Mouse (Mus musculus): Measurements from ENCODE around the gene Abca6.
A peak's percentile ranks its signal among the peaks of the same experiment; 100 is the strongest.

Gene Abca6

DNA sequence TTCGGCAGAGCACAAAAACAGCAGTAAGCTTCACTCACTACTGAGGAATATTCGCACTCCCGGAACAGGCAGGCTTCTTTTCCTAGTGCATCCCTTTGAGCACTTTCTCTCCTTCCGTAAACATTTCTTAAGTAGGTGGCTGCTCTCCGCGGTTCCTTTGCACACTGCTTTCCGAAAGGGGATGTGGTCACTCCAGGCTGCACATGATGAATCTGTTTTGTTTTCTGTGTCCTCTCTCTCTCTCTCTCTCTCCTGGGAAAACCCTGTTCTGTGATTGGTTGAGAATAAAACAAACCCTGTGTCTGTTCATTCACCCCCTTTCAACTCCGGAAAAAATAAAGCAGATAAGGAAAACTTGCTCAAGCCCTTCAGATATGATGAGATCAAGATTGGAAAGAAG lies at the start of gene Abca6:
Gene Abca6 (minus strand): TSS at position 243 of the 400 bp plus-strand sequence.
- DNase-seq (ENCODE audit: low spot score in 2 of 2): peak in 1 of 2 experiments; percentile 10

GRCm38 (mm10) chr11:110297917-110298533 lies 46.4 kb upstream of the Abca6 start:
- DNase-seq (ENCODE audit: low spot score in 2 of 2): no peak

- no peak for DNase-seq (ENCODE audit: low spot score in 2 of 2)
These were observed 39.0 kb upstream of the Abca6 start for GRCm38 (mm10) chr11:110290586-110290985.

DNA sequence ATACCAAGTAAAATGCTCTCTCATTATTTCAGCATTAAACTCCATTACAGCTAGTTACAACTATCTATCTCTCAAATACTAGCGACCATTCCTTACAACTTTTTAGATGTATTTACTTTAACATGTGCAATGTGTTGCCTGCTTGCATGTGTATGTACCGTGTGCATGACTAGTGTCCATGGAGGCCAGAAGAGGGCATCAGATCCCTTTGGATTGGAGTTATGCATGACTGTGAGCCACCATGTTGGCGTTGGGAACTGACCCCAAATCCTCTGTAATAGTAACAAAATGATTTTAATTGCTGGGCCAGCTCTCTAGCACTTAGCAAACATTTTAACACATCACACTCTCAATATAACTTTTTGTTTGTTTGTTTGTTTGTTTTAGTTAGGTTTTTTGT lies 36.8 kb upstream of the Abca6 start:
- no peak for DNase-seq (ENCODE audit: low spot score in 2 of 2)

GRCm38 (mm10) chr11:110287694-110288093 lies 36.1 kb upstream of the Abca6 start:
- no peak for DNase-seq (ENCODE audit: low spot score in 2 of 2)

DNA sequence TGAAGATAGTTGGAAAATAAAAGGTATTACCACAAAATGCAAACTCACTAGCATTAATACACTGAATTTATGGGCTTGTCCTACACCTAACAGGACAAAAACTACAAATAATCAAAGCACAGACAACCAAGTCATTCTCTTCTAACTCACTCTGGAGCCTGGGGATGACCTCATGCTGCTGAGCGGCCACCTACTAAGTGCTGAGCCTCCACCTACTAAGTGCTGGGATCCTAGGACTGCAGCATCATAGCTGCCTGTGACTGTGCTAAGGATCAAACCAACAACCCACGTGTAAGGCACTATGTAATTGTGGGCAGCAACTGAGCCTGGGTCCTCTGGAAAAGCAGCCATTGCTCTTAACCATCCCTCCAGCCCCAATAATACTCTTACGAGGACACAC lies 34.8 kb upstream of the Abca6 start:
- no peak for DNase-seq (ENCODE audit: low spot score in 2 of 2)

GRCm38 (mm10) chr11:110284849-110285248 lies 33.3 kb upstream of the Abca6 start:
- DNase-seq (ENCODE audit: low spot score in 2 of 2): no peak

DNA sequence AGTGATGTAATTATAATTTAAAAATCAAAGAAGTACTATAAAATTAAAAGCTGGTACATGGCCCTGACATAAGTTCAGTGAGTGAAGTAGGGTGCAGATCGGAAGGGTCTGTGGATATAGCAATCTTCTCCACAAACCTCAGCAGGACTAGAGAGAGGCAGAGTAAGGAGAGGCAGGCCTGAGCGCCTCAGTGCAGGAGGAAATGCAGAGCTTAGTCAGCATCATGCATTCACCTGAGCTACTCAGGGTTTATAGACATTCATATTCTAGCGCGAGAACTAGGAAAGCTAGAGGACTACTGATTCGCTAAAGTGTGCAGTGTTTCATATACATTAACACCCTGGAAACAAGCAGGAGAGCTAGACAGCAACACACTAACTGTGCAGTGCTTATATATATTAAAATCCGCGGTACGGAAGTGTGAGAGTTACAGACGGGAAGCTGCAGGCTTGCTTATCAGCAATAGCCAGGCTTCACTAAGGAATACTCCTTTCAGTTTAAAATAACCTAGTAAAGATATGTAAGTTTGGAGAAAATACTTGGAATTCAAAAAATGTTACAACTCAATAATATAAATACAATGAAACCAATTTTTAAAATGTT lies 32.7 kb upstream of the Abca6 start:
- no peak for DNase-seq (ENCODE audit: low spot score in 2 of 2)

GRCm38 (mm10) chr11:110274794-110275193 lies 23.2 kb upstream of the Abca6 start:
- no peak for DNase-seq (ENCODE audit: low spot score in 2 of 2)

DNA sequence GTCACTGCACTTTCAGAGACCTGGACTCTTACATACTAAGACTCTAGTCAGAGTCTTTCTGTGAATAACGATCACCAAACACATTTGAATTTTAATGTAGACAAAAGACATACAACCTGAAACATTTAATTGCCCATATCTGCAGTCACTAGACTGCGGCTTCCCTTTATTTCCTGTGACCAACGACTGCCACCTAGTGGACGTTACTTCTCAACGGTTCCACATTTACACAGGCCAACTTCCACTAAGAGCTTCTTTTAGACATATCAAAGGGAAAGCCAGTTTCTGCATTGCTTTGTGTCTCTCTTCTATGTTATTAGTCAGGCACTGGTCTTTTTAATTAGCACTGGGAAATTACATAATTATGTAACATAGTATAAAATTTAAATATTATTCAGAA lies 20.2 kb upstream of the Abca6 start:
- DNase-seq (ENCODE audit: low spot score in 2 of 2): peak; percentile 30 to 71

- DNase-seq (ENCODE audit: low spot score in 2 of 2): peak; percentile 74 to 87
These were observed 16.8 kb upstream of the Abca6 start for GRCm38 (mm10) chr11:110268244-110268844.

- no peak for DNase-seq (ENCODE audit: low spot score in 2 of 2)
These were observed 15.7 kb upstream of the Abca6 start for GRCm38 (mm10) chr11:110267232-110267631.

GRCm38 (mm10) chr11:110266757-110267156 lies 15.2 kb upstream of the Abca6 start:
- DNase-seq (ENCODE audit: low spot score in 2 of 2): no peak

- DNase-seq (ENCODE audit: low spot score in 2 of 2): no peak
These were observed 10.3 kb upstream of the Abca6 start for GRCm38 (mm10) chr11:110261867-110262266.

DNA sequence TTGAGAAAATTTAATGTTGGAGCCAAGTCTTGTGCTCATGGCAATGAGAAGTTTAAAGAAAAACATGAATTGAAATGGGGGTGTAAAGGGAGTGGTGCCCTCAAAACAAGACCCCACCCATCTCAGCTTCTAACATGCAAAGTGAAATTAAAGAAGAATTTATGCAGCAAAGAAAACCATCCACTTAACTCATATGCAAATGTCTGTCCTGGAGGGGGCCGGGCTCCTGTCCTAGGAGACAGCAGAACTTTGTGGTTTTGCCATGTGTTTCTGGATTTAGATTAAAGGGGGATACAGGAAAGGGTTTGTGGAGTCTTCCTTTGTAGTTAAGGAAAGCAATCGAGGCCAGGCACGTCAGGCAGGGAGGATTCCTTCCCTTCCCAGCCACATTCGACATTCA lies 6.3 kb upstream of the Abca6 start:
- DNase-seq (ENCODE audit: low spot score in 2 of 2): no peak

- no peak for DNase-seq (ENCODE audit: low spot score in 2 of 2)
These were observed 5.5 kb upstream of the Abca6 start for GRCm38 (mm10) chr11:110257061-110257460.

DNA sequence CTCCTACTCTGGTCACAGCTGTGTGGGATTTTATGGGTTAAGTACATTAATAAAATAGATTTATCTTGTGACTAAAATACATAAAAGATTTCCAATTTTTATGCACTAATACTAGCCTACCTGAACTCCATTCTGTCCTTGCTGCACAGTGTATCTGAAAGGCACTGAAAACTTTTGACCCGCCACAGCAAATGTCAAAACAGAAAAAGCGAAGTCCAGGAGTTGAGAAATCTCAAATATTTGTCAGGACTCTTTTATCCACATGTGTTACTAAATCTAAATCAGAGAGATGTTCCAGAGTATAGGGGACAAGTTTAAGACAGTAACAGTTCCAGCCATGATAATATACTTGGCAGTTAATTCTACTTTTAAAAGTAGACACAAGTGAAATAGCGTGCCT lies 680 bp upstream of the Abca6 start:
- no peak for DNase-seq (ENCODE audit: low spot score in 2 of 2)

- DNase-seq (ENCODE audit: low spot score in 2 of 2): no peak
These were observed 6.8 kb downstream of the Abca6 start for GRCm38 (mm10) chr11:110244730-110245129.

DNA sequence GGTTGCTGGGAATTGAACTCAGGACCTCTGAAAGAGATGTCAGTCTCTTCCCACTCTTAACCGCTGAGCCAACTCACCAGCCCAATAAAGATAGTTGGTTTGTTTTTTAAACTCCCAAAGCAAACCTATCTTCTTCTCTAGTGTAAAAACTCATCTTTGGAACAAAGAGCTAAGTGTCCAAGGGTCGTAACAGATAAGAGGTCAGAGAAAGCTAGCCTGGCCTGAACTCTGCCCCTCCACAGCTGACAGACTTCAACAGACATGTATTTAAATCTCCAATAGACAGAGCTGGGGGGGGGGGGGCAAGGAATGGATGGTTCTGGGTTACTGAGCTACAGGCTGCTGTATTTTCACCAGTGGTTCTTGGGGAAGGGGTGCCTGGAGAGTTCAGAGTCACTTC lies 14.1 kb downstream of the Abca6 start:
- no peak for DNase-seq (ENCODE audit: low spot score in 2 of 2)

- no peak for DNase-seq (ENCODE audit: low spot score in 2 of 2)
These were observed 18.6 kb downstream of the Abca6 start for GRCm38 (mm10) chr11:110232975-110233374.

GRCm38 (mm10) chr11:110217118-110217517 lies 34.5 kb downstream of the Abca6 start:
- no peak for DNase-seq (ENCODE audit: low spot score in 2 of 2)

GRCm38 (mm10) chr11:110203930-110204329 lies 47.6 kb downstream of the Abca6 start:
- no peak for DNase-seq (ENCODE audit: low spot score in 2 of 2)

DNA sequence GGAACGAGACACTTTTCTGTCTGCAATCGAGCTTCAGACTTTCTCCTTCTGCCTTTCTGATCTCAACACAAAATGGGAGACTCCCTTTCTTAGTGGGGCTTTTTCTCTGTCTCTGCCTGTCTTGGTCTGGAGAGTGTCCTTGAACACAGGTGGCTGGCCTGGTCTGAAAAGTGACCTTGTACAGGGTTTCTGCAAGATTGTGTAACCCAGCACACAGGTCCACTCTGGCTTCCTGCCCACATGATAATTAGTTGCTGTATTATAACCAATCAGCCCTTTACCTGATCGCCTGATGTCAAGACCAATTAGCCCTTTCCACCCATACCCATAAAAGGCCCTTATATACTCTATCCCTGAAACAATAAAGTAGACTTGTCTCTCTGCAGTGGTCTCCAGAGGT lies 52.7 kb downstream of the Abca6 start:
- DNase-seq (ENCODE audit: low spot score in 2 of 2): no peak

All from frontal cortex, postnatal 36 days (tissue).